Mouse (Mus musculus) urinary bladder, postnatal 14 days (tissue): ENCODE results near the gene Ift43.

Experiments
- DNase-seq: peaks from one replicate; pipeline ENCODE4 v3.0.0; 2021; ENCODE audit warnings: low spot score

The Ift43 gene

DNA sequence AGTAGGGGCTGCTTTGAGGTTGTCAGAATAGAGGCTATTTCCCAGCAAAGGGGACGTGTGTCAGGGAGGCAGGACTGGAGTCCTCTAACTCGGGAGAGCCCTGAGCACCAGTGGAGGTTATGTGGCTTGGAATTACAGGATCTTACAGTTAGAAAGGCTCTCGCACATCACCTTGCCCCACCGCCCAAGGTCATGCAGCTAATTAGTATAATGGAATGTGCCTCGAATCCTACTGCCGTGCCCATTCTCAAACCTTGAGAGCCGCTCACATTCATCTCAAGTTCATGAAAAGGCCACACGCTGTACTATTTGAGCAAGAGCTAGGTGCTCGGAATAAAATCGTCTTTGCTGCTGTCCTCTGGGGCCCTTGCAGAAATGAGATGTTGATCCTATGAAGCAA lies 47.4 kb downstream of the Ift43 start:
- DNase-seq, result no peak

DNA sequence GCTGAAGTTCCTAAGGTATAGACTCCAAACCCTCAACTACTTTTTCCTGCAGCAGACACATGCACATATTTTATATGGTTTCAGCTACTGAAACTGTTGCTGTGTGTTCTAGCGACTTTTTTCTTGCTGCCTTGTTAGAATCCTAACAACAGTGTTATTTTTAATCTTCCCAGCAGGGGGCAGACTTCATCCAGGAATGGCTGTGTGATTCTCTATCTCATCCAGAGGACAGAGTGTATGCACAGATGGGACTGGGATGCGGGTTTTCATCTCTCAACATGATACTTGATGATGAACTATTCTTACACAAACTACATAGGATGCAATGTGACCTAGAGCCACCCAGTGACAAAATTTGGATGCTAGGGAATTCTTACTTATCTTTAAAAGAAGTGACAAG lies 50.5 kb downstream of the Ift43 start:
- DNase-seq, result peak; percentile 46

DNA sequence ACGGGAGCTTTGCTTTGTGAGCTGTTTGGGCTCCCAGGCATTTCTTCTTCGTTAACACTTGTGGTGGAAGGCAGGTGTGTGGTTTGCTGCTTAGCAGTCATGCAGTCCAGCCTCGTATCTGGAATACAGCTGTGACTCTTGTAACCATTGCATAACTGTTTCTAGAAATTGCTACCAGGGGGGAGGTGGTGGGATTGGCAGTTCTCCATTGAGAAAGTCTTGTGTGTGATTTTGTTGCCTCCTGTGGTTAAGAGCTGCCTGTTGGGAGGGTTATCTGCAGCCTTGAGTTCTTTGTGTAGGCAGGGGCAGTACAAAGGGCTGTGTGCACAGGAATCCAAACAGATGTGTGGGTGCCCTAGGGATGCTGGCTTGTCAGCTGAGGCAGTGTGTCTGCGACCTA lies 53.4 kb downstream of the Ift43 start:
- DNase-seq, result no peak

DNA sequence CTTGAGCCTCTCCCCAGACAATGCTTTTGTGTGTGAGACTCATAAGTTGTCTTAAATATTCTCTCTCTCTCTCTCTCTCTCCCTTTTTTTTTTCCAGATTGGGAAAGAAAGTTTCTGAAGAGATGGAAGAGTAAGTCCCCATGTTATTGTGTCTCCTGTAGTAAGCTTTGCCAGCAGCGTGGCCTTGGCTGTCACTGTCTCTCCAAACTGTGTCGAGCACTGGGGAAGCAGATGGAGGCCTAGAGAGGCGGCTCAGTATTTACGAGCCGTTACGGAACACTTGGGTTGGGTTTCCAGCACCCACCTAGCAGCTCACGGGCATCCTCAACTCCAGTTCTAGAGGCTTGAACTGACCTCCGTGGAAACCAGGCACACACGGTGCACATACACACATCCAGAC lies 56.4 kb downstream of the Ift43 start:
- no peak for DNase-seq

DNA sequence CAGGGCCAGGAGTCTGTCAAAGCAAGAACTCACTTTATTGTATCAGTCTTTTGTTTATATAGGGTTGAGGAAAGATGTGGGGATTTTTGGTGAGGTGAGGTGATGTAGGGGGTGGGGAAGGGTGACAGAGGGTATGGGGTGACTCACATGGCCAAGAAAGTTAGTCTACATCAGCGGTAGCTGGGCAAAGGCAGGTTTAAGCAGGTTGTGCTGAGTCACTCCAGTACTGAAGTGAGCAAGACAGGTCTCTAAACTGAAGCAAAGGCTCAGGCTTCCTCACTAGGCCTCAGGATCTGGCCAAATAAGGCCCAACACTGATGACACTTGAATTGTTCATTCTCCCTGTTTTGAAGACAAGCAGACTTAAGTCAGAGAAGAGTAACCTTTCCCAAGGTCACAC lies 60.0 kb downstream of the Ift43 start:
- DNase-seq, result peak; percentile 44

DNA sequence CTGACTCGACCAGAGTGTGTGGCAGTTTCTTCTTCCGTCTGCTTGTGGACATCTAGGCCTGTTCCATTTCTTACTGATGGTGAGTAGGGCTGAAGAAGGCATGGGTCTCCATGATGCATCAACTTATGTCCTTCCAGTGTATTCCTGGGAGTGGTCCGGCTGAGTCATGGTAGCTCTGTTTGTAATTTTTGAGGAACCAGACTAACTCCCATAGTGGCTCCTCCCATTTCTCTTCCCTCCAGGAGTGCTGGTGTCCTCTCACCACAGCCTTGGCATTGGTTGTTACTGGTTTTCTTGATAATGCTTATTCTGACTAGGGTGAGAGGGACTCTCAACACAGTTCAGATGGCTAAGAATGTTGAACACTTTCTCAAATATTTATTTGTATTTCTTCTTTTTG lies 63.9 kb downstream of the Ift43 start:
- DNase-seq, result no peak

DNA sequence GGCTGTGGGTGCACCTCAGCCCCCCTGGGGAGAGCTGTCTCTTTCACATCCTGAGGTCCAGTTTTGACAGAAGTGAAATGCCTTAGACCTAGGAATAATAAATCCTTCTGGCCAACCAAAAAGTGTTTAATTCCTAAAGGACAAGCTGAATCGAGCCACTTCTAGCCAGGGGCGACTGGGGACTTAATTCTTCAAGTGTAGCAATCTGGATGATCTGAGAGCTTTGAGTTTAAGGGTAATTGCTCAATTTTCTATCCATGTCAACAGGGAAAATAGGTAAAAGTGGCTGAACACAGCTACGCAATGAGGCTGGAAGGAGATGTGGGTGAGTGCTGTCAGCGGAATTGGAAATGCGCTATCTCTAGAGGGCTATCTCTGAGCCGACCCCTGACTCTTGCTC lies 65.9 kb downstream of the Ift43 start:
- no peak for DNase-seq

DNA sequence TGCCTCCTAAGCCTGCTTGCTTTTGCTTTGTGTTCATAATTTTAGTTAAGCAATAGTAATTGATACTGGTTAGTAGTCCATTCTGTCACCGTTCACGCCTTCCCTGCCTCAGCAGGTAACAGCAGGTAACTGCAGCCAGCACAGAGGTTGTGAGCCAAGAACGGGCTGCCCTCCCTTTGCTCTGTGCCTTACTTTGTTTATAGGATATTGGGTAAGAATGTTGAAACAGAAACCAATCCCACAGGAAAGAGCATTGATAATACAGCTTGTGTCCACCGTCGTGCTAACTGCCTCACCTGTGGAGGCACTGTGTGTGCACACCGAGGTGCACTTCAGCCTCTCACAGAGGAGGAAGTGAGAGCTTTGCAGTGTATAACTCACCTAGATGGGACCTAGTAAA lies 66.7 kb downstream of the Ift43 start:
- no peak for DNase-seq

DNA sequence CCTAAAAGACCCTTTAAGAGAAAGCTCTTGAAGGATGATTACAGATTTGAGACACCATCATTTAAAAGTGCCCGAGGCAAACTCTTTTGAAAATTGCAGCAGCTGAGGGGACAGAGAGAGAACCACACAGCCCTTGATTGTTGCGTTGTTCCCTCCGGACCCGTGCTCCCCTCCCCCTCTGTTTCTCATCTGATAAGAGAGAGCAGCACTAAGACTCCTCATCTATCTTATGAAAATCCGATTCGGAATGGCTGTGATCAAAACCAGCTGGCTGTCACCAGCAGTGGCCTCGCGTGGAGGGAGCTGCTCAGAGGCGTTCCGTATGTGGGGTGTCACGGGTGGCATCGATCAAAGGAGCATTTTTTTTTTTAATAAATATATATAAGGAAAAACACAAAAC lies 69.6 kb downstream of the Ift43 start:
- no peak for DNase-seq

DNA sequence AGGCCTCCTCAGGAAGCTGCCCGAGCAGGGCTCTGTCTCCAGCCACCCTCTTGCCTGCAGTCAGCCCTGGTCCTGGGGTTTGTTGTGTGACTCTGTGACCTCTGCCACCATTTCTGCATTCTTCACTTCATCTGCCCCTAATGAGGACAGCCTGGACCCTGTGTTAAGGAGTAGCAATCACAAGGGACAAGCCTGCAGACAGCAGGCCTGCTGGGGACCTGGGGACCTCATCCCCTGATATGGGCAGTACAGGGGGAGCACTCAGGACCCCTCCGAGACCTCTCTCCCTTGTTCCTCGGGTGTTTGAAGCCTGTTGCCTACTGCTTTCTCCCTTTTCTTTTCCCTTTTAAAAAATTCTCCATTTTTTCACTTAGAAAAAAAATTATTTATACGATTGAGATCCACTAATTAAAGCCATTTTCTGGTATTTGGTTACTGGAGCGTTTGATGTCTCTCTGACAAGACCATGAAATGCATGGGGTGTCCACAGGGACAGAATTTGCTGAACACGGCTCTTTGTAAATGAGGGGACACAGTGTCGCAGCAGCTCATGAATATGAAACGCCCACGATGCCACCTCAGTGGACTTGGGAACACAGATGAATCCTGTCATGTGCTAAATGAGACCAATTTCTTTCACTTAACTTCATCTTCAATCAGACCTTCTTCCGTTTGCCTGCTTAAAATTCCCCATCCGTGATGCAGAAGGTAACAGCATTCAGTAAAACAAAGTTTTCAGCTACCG lies 71.0 kb downstream of the Ift43 start:
- no peak for DNase-seq

DNA sequence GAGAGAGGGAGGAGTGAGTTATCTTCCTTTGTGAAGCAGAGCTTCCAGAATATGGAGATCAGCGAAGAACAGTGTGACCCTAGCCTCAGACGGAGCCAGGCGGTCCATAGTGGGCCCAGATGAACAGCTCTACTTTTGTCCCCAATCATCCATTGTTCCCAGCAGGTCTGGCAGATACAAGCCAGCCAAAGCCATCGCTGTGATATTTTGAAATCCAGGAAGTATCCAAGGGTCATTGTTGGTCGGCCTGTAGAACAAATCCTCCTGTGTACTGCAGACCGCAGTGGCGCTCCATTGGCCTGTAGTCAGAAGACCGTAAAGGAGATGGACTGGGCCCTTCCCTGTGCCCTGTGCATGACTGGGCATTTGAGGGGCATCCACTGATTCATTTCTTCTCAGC lies 72.8 kb downstream of the Ift43 start:
- no peak for DNase-seq

DNA sequence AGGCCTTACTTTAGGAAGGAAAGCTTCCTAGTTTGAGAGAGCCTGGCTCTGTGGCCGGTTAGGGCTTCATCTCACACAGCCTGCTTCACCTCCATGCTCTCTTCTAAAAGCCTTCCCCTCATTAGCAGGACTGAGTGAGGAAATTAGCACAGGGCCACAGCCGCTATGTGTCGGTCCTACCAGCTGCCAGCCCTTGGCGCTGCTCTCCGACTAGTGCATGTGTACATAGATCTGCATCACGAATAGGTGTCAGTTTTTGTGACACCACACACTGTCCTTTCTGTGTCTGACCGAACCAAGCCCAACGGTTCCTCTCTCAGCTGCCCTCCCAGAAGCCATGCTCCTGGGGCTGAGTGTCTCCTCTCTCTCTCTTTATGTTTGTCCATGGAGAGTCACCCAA lies 74.8 kb downstream of the Ift43 start:
- no peak for DNase-seq

DNA sequence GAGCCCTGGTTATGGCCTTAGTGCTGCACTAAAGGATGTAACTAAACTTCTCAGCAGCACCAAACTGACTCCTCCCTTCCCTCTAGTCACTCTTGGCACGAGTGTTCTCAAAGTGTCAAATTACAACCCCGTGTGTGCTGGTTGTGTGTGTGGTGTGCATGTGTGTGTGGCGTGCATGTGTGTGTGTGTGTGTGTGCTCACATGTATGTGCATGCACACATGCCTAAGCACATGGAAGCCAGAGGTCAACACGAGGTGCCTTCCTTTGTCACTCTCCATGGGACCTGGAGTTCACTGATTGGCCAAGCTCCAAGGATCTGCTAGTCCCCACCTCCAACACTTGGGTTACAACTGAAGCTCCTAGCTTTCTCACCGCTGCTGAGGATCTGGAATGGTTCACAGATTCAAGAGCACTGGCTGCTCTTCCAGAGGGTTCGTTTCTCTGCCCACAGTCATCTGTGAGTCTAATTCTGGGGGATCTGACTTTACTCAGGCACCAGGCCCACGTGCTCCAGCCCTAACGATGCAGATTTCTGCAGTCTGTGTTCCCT lies 75.6 kb downstream of the Ift43 start:
- no peak for DNase-seq

DNA sequence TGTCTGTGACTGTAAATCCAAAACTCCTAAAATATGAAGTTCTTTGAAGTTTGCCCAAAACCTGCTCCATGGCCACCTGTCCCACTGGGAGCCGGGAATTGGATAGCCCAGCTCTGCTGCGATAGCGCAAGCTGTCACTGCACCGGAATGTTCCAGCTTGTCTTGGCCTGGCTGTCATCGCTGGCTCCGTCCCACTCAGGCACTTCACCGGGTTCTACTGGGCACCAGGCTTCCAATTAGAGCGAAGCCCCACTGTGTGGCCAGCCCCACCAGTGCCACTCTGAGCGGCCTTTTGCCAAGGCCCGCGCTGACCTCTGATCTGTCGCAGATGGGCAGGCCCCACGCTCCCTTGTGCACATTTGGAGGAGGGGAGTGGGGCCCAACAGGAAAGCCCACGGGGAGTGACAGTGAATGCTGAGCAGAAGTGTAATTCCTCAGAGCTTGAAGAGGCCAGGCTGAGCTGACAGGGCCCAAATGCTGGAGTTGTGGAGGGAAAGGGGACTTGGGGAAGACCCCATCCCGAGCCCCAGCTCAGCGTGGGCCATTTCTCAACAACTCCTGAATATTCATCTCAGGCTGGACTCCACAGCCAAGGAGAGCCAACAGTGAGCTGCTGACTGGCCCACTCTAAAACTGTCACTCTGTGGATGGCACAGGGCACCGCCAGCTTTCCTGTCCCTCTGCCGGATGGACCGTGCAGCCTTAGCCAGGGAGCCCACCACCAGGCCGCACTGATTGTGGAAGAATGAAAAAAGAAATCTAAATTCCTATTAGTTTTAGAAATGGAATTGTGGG lies 76.5 kb downstream of the Ift43 start:
- no peak for DNase-seq

DNA sequence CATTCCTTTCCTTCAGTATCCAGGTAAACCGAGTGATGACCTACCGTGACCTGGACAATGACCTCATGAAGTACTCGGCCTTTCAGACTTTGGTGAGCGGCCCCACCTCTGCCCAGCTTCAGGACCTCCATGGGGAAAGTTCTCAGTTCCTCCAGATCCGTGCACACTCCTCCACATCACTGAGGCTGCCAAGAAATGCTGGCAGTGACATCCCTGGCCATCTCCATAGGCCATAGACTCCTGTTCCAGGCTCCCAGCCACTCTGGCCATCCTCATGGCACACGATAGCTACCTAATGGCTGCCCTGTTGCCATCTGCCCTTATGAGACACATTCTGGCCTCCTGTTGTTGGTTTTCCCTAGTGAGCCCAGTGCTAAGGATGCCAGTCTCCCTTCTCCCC lies 79.1 kb downstream of the Ift43 start:
- no peak for DNase-seq

DNA sequence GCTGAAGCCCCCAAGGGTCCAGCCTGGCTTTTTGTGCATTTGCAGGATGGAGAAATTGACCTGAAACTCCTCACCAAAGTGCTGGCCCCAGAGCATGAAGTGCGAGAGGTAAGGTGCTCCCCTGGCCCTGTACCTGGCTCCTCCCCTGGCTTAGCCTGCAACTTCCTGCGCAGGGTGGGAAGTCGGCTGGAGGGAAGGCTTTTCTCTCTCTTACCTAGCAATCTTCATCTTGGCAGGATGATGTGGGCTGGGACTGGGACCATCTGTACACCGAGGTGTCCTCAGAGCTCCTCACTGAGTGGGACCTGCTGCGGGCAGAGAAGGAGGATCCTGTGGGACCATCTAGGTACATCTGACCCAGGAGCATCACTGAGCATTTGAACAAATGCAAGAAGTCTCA lies 79.6 kb downstream of the Ift43 start:
- DNase-seq, result no peak

DNA sequence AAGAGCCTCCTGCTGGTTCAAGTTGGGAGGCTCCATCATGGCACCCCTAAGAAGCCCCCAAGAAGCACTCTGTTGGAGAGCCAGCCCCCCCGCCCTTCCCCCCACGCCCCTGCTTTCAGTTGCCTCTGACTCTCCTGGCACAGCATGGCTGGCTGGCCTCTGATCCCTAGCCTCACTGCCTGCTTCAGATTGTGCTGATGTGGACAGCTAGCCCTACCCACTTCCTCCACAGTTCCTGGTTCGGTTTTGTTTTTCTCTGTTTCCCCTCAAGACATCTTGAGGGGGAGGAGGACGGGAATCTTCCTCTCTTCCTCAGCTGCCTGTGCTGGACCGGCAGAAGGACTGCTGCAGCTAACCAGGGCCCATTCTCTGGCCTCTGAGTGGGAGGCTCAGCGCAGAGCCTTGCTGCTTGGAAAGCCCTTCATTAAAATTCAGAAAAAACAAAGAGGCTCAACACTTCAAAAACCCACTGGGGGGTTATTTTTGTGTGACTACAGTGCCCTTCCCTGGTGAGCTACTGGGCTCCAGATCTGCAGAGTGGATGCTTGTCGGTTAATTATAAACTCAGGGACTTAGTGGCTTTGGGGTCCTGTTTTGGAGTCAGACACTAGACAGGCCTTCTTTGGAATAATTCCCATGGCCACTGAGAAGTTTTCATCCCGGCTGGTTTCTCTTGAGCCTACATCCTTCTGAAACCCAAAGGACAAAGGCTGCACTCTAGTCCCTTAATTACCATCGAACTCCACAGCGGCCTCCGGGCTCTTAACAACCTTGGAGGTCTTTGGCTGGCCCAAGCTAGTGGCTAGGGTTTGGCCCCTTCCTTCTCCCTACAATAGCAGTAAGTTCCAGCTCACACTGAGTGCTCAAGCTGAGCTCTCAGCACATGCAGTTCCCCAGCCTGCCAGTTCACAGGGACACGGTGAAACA lies 80.8 kb downstream of the Ift43 start:
- DNase-seq, result no peak

DNA sequence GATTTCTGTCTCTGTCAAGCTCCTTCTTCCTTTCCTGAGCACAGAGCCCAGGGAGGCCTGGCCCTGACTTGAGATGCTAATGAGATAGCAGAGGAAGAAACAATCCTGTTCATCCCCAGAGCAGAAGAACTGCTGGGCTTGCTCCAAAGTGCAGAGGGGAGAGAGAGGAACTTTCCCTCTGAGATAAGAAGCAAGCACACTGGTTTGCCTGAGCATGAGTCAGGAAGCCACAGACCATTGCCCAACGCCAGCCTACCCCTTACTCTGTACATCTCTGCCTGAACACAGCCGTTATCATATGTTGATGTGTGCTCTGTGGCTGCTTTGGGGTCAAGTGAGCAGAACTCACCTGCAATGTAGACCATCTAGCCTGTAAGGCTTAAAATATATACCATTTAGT lies 83.9 kb downstream of the Ift43 start:
- no peak for DNase-seq

DNA sequence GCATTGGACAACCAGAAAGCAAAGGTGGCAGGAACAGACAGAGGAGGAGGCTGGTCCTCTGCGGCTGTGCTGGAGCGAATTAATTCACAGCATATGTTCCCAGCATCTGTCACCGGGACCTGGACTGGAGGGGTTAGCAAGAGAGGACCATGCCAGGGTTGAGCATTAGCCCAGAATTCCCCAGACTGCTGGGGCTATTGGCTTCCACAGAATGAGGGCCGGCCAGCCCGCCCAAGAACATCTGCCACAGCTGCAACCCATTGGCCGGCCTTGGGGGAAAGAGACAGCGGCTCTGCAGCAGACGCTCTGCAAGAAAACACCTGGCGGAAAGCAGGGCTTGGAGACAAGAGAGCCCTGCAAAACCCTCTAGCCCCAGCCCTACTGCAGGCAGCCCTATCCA lies 84.7 kb downstream of the Ift43 start:
- peak; percentile 46 for DNase-seq

DNA sequence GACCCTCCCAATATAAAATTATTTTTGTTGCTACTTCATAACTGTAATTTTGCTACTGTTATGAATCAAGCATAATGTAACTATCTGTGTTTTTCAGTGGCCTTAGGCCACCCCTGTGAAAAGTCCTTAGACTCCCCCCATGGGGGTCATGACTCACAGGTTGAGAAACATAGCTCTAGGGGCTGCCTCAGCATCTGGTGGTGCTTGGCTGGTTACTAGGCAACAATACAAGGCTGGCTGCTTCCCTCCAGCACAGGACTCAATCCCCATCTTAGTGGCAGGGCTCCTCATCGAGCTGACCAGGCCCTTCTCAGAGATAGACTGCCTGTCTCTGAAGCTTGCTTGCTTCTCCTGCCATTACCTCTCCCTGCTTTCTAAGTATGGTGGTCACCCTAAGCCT lies 86.4 kb downstream of the Ift43 start:
- DNase-seq, result no peak

DNA sequence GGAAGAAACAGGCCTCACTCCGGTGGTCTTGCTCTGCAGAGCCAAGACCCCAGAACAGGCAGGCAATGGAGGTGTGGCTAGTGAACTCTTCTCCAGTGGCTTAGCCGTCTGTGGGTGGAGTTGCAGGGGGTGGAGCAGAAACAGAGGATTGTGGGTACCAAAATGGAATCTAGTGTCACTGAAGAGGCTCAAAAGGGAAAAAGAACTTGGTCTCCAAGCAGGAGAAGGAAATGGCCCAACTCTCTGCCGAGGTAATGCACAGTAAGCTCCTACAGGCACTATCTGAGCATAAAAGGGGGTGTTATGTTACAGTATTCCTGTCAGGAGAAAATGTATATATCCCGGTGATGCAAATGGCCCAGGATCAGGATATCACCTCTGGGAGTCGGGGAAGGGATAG lies 86.9 kb downstream of the Ift43 start:
- no peak for DNase-seq

DNA sequence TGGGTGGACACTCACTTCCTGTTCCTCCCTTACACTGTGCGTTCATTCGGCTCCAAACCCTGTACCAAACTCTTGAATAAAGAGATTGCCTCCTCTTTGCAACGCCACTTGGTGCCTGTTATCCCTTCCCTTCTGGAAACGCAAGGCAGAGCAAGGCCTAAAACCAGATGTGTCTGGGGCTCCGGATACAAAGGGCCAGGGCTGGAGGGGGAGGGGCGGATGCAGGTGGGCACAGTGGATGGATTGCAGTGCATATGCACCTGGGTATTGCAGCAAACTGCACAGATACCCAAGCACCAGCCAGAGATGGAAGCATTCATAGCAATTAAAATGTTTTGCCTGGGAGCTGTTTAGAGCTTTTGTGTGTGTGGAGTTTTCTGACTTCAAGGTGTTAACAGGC lies 91.0 kb downstream of the Ift43 start:
- no peak for DNase-seq
